Mouse (Mus musculus) ES-Bruce4 (cell line): ENCODE results near the gene Afg1l. TPM values are rescaled to one million over a fixed set of nuclear protein-coding genes. Genes with fewer than 3 reads are reported as not detected.

ENCODE experiments used
- H3K27ac ChIP-seq: 2 replicates; pipeline ENCODE4 v1.5.1; 2012; ENCODE audit warnings: low read length, inconsistent platforms; ENCODE audit not compliant: insufficient read depth
- H3K27me3 ChIP-seq: 2 replicates; pipeline ENCODE4 v1.6.1; 2012; ENCODE audit warnings: mild to moderate bottlenecking, low read length, inconsistent platforms; ENCODE audit not compliant: control insufficient read depth, poor library complexity, insufficient read depth, severe bottlenecking
- H3K36me3 ChIP-seq: 2 replicates; pipeline ENCODE4 v1.6.1; 2012; ENCODE audit warnings: inconsistent platforms, mild to moderate bottlenecking, low read length, moderate library complexity; ENCODE audit not compliant: control insufficient read depth, poor library complexity, insufficient read depth, severe bottlenecking
- H3K4me1 ChIP-seq: one replicate; pipeline ENCODE4 v1.8.1; 2011; ENCODE audit warnings: low read length; ENCODE audit not compliant: control insufficient read depth, insufficient read depth
- H3K4me3 ChIP-seq: 2 replicates; pipeline ENCODE4 v1.5.1; 2011; ENCODE audit warnings: low read depth, mild to moderate bottlenecking, low read length
- H3K9ac ChIP-seq: 2 replicates; pipeline ENCODE4 v1.6.1; 2012; ENCODE audit warnings: low read depth, mild to moderate bottlenecking, inconsistent platforms; ENCODE audit not compliant: poor library complexity, severe bottlenecking
- H3K9me3 ChIP-seq: replicated peaks from 2 replicates; pipeline ENCODE4 v1.6.1; 2012; ENCODE audit warnings: mild to moderate bottlenecking, low read length, inconsistent platforms; ENCODE audit not compliant: control insufficient read depth, poor library complexity, insufficient read depth, severe bottlenecking
- CTCF ChIP-seq: IDR thresholded peaks from one replicate; pipeline ENCODE4 v1.8.1; 2011; ENCODE audit warnings: low read depth, low read length
- EP300 ChIP-seq: IDR thresholded peaks from 2 replicates; pipeline ENCODE4 v1.6.1; 2011; ENCODE audit warnings: low read depth, low read length; ENCODE audit not compliant: insufficient read depth
- POLR2A ChIP-seq: IDR thresholded peaks from one replicate; pipeline ENCODE4 v1.8.1; 2011; ENCODE audit warnings: low read length; ENCODE audit not compliant: insufficient read depth
- polyA plus RNA-seq: library from polyadenylated mRNA; stranded (reverse); fragments of >200 nt; gene quantifications from 2 replicates; pipeline ENCODE4 v1.2.4, GENCODE M21; 2011; ENCODE audit warnings: low read depth; ENCODE audit not compliant: missing spikeins, insufficient read depth, insufficient read length

Gene Afg1l
- polyA plus RNA-seq, 1 experiment = 14.2 TPM

GRCm38 (mm10) chr10:42448371-42448770 is 30.0 kb downstream of the Afg1l start:
- Histone ChIP-seq H3K36me3 (no peaks in the 10 kb centered on the region; the same call in 1 of the 2 replicates), H3K4me1 (no peaks in the 10 kb centered on the region), H3K27me3 (no peaks in the 10 kb centered on the region), H3K9me3 (peaks cover 6% of the 10 kb centered on the region; the same call in 1 of the 2 replicates), H3K9ac (no peak overlapping the region), H3K4me3 (no peak overlapping the region), H3K27ac (no peak overlapping the region)
- TF ChIP-seq CTCF (no peak), POLR2A (no peak)

DNA sequence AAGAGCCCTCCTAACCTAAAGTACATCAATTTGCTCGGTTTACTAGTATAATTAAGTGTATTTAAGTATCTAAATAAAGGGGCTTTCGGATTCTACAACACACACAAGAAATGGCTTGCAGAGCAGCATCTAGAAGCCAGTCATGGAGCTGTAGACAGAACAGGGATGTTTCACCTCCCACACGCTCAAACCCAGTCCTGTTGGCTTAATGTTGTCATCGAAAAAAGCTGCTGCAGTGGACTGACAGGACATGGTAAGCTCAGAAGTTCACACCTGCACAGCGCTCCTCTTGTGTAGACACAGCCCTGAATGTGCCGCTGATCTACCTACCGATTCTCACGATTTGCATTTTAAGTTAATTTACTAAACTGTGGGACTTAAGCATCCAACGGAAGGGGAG is 32.2 kb downstream of the Afg1l start:
- no peaks in the 10 kb centered on the region for H3K27me3 ChIP-seq
- no peaks in the 10 kb centered on the region for H3K9me3 ChIP-seq
- no peak overlapping the region for H3K27ac ChIP-seq
- H3K9ac ChIP-seq = no peak overlapping the region
- no peaks in the 10 kb centered on the region for H3K36me3 ChIP-seq
- no peaks in the 10 kb centered on the region for H3K4me1 ChIP-seq
- no peak overlapping the region for H3K4me3 ChIP-seq
- no peak for TF ChIP-seq EP300
- TF ChIP-seq CTCF = no peak

- no peak overlapping the region for H3K27ac ChIP-seq
Observed at GRCm38 (mm10) chr10:42436842-42437805, 41.2 kb downstream of the Afg1l start.

DNA sequence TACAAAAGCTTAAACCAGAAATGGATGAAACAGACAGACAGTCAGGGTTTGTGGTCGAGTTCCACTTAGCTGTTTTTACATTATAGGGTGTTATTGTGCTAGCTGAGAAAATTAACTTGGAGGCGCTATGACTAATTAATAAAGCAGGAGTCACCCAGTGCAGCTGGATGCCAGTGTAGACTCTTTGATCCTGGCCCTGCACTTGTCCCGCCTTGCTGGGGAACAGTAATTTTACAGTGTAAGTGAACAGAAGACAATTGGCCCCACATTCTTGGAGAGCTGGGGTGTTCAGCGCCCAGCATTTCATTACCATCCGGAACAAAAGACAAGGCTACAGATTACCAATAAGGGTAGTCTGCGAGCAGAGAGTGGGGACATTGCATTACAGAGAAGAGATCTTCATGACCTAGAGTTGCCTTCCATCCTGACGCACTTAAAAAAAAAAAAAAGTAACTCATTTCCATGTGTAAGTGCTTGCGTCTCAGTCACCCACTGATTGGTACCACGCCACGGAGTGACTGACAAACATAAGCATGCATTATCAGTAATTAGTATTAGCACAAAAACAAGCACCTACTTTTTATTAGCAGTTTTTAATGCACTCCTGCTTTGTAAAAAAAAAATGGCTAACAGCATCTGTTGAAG is 60.7 kb downstream of the Afg1l start:
- H3K36me3 ChIP-seq = 0 out of 2 replicates have a peak, but pooled peaks cover 2% of the 10 kb centered on the region
- H3K27me3 ChIP-seq = no peaks in the 10 kb centered on the region
- no peaks in the 10 kb centered on the region for H3K4me1 ChIP-seq
- no peak for TF ChIP-seq EP300
- no peak for TF ChIP-seq POLR2A
- TF ChIP-seq CTCF = no peak
- no peak overlapping the region for H3K4me3 ChIP-seq
- H3K9ac ChIP-seq = no peak overlapping the region
- H3K27ac ChIP-seq = no peak overlapping the region
- no peaks in the 10 kb centered on the region for H3K9me3 ChIP-seq

More at GRCm38 (mm10) chr10:42436842-42437805, 41.2 kb downstream of the Afg1l start:
- Histone ChIP-seq H3K36me3 (no peaks in the 10 kb centered on the region), H3K27me3 (no peaks in the 10 kb centered on the region), H3K4me3 (no peak overlapping the region), H3K9ac (no peak overlapping the region), H3K9me3 (peaks cover 8% of the 10 kb centered on the region; the same call in 1 of the 2 replicates), H3K4me1 (no peaks in the 10 kb centered on the region)
- TF ChIP-seq CTCF (no peak), EP300 (no peak), POLR2A (no peak)

DNA sequence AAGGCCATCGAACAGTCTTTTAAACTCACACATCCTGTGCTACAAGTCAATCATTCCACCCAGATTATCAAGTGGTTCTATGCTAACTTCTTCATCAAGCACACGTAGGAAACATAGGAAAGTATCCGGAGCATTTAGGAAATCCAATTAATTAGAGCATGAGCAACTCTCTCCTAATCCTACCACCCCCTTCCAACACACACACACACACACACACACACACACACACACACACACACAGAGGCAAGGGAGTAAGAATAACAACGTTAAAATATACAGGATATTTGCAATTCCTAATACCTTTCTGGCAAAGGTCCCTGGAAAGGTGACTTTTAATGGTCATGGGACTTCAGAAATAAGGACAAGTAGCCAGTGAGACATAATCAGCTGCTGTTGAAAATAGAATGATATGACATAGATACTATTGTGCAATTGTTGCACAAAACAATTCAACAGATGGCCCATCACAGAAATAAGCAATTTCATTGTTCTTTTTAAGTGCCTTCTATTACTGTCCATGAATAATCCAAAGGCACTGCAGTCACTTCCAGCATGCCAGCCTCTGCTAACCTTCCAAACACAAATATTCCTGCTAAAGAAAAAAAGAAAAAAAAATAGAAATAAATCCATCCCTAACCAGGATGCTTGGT is 62.4 kb downstream of the Afg1l start:
- no peaks in the 10 kb centered on the region for H3K9me3 ChIP-seq
- H3K4me3 ChIP-seq = no peak overlapping the region
- no peak overlapping the region for H3K9ac ChIP-seq
- H3K27me3 ChIP-seq = no peaks in the 10 kb centered on the region
- TF ChIP-seq CTCF = no peak
- no peak for TF ChIP-seq EP300
- no peak for TF ChIP-seq POLR2A
- no peak overlapping the region for H3K27ac ChIP-seq
- H3K36me3 ChIP-seq = 0 out of 2 replicates have a peak, but pooled peaks cover 2% of the 10 kb centered on the region
- no peaks in the 10 kb centered on the region for H3K4me1 ChIP-seq
